Mouse (Mus musculus) MEL-GATA-1-ER (cell line): Measurements from ENCODE around the gene Chn2.

Experiments
- DNase-seq: peaks from one replicate; pipeline ENCODE4 v3.0.0-alpha.2; 2012; ENCODE audit warnings: low read depth; ENCODE audit errors: extremely low read depth

Gene Chn2

DNA sequence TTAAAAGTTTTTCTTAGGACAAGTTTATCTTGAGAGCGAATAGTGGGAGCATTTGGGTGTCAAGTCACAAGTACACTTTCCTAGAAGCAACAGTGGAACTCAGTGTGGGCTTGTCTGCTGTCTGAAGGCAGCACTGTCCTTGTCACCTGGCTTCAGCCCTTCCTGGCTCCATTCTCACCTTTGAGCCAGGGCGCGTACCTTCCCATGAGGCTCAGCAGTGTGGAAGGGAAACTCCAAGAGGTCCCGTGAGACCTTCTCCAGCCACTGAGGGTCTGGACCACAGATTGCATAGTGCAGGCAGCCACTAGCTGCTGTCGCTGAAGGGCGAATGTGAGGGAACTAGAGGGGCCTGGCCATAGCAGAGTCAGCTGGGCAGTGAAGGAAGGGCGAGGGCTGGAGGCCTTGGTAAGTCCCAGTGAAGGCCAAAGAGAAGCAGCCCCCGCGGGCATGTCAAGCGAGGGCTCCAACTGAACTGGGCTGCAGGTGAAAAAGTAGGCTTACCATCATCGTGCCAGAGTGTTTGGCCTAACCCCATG is 293.8 kb downstream of the Chn2 start:
- no peak for DNase-seq

DNA sequence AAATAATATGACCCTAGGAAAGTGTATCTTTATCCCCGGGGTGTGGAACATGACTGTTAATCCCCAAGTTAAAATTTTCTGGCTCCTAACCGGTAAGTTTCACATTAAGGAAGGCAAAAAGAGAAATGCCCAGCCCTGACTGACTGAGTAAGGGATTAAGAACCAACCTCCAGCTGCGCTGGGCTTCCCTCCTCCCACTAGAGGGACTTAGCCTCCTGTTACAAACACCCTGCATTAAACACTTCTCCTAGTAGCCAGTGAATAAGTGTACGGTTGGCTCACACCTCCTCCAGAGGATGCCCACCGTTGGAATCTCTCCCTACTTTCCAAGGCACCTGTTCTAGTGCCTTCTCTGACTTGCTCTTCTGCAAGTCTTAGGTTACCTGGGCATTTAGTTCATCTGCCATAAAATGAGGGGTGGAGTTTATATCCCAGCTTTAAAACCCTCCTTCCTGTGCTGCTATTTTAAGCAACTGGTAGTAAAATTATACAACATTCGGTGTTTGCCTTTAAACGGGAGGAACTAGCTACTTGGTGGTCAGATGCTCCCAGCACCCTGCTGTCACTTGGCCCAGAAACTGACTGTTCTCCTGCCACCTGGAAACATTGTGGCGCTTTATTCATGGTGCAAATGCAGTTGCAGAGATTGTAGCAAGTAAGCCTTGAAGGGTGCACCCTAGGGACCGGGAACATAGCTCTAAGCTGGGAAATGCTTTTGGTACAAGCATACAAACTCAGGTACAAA is 294.5 kb downstream of the Chn2 start:
- no peak for DNase-seq

DNA sequence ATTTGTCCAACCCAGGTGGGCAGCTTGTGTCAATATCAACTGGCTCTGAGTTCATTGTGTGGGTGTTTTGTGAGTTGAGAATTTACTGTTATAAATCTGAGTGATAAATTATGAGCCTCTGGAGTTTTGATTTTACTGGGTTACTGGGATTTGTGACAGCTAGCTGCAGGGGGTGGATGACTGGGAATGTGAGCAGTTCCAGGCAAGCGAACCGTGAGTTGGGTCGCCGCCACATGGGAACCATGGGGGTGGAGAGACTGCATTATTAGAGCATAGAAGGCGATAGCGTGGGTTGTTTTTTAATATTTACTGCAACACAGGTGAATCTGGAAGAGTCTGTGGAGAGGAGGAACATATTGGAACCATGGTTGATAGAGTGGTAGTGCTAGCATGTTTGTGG is 298.0 kb downstream of the Chn2 start:
- DNase-seq = no peak

DNA sequence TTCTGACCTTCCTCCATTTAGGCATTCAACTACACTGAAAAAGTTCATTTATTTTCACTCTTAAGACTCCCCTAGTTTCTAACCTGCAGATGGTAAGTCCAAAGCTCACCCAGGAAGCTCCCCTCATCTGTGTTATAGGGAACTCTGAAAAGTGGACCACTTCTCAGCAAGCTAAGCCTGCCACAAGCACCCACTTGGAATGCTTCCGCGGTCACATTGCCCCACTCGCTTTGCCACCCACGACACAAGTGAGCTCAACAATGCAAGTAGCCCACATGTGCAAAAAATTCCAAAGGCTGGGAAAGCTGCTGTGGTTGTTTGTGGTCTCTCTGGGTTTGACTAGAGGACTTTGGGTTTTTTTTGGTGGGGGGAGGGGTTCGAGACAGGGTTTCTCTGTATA is 301.8 kb downstream of the Chn2 start:
- DNase-seq = no peak

DNA sequence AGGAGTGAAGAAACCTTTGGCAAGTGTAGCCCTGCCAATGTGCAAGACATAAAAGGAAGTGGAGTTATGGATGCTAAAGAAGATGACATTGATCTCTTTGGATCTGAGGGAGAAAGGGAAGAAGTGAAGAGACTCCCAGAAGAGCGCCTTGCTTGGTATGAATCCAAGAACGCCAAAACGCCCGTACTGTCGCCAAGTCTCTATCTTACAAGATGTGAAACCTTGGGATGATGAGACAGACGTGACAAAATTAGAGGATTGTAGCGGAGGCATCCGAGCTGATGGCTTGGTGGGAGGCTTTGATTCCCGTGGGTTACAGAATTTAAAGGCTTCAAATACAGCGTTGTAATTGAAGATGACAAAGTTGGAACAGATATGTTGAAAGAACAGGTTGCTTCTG is 302.9 kb downstream of the Chn2 start:
- DNase-seq = no peak
